Mouse (Mus musculus) urinary bladder, postnatal 10 days (tissue): ENCODE results near the gene Pdgfb.

ENCODE experiments used
- DNase-seq: peaks from one replicate; pipeline ENCODE4 v3.0.0; 2022; ENCODE audit warnings: low spot score

Gene Pdgfb

DNA sequence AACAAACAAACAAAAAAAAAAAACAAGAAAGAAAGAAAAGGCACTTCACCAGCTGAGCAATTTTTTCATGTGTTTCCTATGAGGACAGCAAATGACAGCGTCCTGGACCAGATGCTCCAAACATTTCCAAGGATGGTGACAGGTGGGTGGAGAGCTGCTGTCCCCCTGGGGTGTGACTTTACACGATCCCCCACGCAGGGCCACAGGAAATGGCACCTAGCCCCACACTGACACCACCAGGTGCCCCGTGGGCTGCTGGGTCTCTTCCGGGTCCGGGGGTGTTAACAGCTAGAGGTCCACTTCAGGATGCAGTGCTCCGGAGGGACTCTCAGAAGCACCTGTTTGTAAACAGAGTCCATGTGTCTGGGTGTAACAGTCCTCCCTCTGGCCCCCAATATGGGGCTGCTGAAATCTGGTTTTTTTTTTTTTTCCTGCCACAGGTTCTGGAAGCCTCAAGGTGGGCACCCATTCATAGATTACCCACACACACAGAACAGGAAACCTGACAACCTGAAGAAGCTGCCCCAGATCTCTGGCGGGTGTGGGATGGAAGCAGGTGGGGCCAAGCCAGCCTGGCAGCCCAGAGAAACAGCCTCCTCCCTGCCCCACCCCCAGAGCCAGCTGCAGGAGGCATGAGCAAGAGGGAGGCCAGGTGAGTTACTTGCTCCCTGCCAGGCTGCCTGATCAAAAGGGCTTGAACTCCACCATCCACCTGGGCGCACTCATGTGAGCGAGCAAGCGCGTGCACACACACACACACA is 5.2 kb downstream of the Pdgfb start:
- DNase-seq: no peak

- DNase-seq: no peak
Measured at GRCm38 (mm10) chr15:80008461-80008860, 6.3 kb downstream of the Pdgfb start.

DNA sequence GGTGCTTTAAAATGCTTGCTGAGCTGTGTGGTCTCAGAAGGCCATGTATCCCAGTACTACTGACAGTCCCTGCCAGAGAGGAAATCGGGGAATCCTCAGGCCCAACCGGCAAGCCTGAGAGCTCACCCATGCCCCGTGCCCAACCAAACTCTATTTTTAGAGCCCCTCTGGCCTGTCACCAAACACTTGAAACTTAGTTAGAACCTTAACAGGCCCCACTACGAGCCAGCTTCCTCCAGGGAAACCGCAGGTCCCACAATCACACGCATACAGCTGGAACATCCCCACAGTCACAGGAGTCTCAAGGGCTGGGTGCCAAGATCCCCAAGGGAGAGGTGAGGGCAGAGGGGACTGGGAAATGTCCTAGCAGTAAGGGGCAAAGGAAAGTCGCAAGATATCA is 8.6 kb downstream of the Pdgfb start:
- no peak for DNase-seq

DNA sequence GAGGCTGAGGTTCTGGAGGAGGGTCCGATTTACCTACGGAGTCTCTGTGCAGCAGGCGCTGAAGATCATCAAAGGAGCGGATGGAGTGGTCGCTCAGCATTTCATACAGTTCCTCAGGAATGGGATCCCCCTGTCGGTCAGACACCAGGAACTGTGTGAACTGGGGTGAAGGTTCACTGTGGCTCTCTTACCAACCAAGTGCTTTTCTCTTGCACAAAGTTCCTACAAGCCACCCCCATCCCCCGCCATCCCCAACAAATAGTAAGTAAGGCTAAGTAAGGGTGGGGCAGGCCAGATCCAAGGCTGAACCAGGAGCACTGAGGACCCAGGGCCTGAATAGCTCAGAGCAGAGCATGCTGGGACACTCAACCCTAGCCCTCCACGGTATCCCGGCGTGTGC is 9.3 kb downstream of the Pdgfb start:
- DNase-seq: no peak

DNA sequence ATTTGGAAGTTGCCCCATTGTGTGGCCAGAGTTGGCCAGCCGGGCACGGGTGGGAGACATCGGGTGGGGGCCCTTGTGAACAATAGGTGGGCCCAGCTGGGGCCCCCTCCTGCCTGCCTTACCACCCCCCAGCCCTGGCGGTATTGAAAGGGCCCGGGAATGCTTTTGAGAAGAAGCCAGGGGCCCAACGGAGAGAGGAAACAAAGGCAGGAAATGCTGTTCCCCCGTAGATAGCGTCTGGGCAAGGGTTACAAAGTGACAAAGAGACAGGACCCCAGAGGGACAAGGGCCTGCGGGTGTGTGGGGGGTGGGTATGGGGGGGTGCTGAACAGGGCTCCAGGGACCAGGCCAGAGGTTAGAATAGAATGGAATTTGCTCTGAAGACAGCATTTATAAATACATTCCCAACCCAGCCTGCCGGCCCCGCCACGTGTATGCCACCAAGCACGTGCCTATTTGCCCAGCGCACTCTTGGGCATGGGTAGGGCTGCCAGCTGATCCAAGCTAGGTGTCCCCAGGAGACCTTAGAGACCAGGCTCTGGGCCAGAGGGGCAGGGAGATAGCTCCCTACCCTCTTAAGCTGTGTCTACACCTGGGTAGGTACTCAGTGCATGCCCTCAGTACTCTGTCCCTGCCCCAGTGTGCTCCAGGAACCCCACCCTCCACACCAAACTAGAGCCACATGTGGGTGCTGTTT is 10.0 kb downstream of the Pdgfb start:
- no peak for DNase-seq

DNA sequence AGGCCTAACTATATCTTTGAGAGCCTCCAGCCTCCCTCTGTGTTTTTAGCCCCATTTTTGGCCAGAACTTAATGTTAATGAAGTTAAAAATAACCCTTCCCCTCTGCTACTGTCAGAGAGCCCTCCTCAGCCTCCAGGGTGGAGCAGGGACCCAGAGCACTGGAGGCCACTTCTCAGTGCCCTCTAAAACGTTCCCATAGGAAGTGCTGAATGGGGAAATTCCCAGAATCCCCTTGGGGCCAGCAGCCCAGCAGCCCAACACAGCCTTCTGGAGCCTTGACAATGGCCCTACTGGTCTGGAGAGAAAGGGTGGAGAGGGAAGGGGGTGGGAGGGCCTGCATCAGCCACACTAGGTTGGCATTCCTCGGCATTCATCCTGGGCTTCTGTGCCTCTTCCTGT is 11.2 kb downstream of the Pdgfb start:
- DNase-seq: no peak

- no peak for DNase-seq
Measured at GRCm38 (mm10) chr15:80001601-80002000, 13.2 kb downstream of the Pdgfb start.

GRCm38 (mm10) chr15:80000694-80001093 is 14.1 kb downstream of the Pdgfb start:
- no peak for DNase-seq

- no peak for DNase-seq
Measured at GRCm38 (mm10) chr15:79997988-79998387, 16.8 kb downstream of the Pdgfb start.

DNA sequence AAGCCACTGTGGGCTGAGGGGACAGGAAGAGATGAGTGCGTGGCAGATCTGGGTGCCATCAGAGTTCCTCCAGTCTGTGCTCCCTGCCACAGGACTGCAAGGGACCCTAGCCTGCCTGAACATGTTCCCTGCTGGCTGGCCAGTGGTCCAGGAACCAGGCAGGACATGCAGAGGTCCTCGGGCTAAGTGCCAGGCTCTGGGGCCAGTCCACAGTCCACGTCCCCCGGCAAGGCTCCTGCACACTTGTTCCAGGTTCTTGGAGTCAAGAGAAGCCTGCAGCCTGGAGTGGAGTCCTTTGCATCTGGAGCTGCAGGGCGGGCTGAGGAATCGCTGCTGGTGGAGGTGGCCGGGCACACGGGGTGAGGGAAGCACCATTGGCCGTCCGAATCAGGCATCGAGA is 18.0 kb downstream of the Pdgfb start:
- no peak for DNase-seq

DNA sequence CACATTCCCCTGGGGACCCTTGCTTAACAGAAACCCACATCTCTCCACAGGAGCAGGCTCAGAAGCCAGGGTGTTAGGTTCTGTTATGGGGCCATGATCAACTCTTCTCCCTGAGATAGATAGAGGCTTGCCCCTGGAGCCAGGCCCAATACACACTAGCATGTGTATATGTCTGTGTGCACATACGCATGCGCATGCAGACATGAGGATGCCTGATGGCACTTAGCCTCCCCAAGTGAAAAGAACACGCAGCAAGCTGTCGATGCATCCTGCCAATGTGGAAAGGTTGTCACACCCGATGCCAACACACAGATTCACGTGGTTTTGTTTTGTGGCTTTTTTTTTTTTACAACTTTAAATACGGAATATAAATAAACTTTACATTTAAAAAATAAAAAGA is 19.2 kb downstream of the Pdgfb start:
- DNase-seq: no peak

GRCm38 (mm10) chr15:79994566-79994965 is 20.2 kb downstream of the Pdgfb start:
- DNase-seq: no peak

- DNase-seq: no peak
Measured at GRCm38 (mm10) chr15:79986182-79986581, 28.6 kb downstream of the Pdgfb start.

GRCm38 (mm10) chr15:79985471-79985870 is 29.3 kb downstream of the Pdgfb start:
- DNase-seq: no peak

- DNase-seq: no peak
Measured at GRCm38 (mm10) chr15:79984152-79984551, 30.6 kb downstream of the Pdgfb start.

DNA sequence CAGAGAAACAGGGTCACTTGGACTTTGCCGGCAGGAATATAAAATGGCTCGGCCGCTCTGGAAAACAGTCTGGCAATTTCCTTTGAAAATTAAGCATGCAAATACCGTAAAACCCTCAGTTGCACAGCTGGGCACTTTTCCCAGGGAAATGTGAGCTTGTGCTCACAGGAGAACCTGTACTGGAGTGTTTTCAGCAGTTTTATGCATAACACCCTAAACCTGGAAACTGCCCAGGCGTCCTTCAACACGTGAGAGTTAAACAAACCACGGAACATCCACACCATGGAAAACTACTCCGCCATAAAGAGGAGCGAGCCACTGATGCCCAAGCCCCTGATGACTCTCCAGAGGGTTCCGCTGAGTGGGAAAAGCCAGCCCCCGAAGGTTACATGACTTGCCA is 34.1 kb downstream of the Pdgfb start:
- no peak for DNase-seq

- DNase-seq: no peak
Measured at GRCm38 (mm10) chr15:79972186-79972585, 42.6 kb downstream of the Pdgfb start.

DNA sequence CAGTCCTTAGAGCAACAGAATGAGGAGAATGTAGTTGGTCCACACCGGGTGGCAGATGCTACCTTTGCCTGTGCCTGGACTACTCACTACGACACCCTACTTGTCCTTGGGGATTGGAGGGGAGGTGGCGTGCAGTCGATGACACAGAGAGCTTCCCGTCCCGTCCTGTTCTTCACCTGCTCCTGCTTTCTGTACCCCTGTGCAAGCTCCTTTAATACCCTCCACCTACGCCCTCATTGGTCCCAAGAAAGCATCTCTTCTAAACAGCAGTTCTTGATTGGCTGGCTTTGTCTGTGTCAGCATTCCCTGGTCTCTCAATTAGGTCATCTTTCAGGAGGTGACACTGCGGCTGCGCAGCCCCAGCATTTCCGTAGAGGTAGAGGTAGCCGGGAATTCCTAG is 43.8 kb downstream of the Pdgfb start, which contains the start of gene Cbx7:
Gene Cbx7, minus strand, starts transcription at position 180 of the 400 bp plus-strand sequence.
- DNase-seq: no peak

DNA sequence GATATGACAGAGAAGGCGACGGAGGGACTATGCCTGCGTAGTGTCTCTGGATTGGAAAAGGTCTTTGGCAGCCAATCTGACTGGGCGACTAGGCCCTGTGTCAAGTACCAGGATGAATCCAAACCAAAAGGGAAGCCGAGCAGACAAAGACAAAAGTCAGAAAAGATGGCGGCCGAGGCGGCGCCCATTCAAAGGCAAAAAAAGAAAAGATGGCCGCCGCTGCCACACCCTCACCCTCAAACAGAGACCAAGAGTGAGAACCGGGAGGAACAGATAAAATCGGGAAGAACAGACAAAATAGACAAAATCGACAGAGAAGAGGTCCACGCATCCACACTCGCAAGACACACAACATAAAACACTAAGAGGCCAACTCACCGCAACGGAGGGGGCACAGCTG is 44.3 kb downstream of the Pdgfb start:
- DNase-seq: no peak

GRCm38 (mm10) chr15:79967346-79967745 is 47.4 kb downstream of the Pdgfb start:
- DNase-seq: no peak

GRCm38 (mm10) chr15:79964376-79964775 is 50.4 kb downstream of the Pdgfb start:
- no peak for DNase-seq

DNA sequence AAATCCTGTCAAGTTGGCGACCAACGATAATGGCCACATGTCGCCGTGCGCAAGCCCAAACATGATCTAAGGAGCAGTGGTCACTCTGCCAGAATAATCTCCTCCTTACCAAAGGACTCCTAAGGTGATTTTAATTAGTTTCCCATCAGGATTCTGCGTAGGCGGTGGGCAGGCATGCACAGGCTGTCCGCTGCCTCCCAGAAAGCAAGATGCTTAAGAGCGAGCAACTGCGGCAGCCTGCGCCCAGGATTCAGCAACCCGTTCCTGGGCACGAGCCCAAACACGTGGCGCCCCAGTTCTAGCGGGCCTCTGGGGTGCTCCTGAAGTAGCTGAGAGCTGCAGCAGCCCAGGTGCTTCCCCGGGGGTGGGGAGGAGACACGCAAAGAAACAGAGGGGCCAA is 52.1 kb downstream of the Pdgfb start:
- DNase-seq: no peak

DNA sequence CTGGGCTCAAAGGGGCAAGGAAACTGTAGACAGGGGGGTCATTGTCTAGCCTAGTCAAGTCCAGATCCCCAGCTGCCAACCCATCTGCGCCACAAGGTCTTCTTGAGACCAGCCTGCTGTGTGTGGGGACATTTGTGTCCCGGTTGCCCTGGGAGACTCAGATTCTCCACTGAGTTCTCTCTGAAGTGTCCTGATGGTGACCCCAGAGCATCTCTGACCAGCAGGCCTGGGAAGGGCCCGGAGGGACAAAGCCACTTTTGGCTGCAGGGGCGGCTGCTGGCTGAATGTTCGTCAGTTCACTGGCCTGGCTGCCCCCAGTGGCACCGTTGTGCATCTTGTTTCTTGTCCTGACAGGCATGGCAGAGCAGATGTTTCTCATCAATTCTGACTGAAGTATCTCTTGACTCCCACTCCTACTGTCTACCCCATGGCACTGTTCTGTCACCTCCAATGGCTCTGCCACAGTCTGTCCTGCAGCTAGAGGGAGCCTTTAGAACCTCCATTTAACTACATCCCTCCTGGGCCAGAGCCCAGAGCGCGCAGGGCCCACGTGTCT is 53.3 kb downstream of the Pdgfb start:
- DNase-seq: no peak
